Mouse (Mus musculus): ENCODE results near the gene Lins1.

GRCm38 (mm10) chr7:66734993-66735392, 45.3 kb downstream of the Lins1 start:
- TF ChIP-seq EP300 (IDR thresholded peaks at IDR 0.05; ENCODE audit: low read depth) (no peak), CTCF (IDR thresholded peaks at IDR 0.05; ENCODE audit: low read depth) (no peak)
